Mouse (Mus musculus): ENCODE results near the gene Trpm3. TPM values are rescaled to one million over a fixed set of nuclear protein-coding genes. Genes with fewer than 3 reads are reported as not detected.
"Not testable (repeated sequence)": the region's sequence is repeated elsewhere in the genome, so short reads cannot be mapped to it uniquely, and the experiment has no call there.

Gene Trpm3
- polyA plus RNA-seq, 1 experiment from 2014 or later, result 17.5 TPM

DNA sequence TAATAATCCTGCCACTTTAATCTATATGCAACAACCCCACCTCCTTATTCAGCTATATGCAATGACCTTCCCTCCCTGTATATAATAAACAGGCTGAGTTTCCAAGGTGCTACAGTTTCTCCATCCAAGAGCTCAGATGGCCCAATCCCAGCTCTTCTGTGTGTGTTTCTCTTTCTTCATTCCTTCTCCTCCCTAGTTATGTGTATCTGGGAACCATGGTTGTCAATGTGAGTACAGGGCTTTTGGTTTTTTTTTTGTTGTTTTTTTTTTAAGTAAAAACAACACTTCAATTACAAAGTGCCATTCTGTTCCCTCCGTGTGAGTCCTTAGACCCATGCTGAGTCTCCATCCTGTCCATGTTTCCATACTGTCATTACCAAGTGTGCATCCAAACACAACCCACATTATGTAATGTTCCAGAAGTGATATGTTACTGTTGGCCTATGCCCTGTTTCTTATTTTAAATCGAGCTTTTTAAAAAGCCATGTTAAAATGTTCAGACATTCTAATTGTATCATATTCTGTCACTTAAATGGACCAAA is 879.4 kb downstream of the Trpm3 start:
- WGBS, result 70% methylated on average over 2 of the region's 2 CpGs
- H3K36me3 ChIP-seq (ENCODE audit: control insufficient read depth, insufficient read depth), result no peaks in the 10 kb centered on the region
- no peak overlapping the region for H3K4me3 ChIP-seq (replicated peaks; ENCODE audit: low read length)
- H3K9ac ChIP-seq (replicated peaks; ENCODE audit: low read depth, low read length), result no peak overlapping the region
- H3K27me3 ChIP-seq (replicated peaks; ENCODE audit: control insufficient read depth, insufficient read depth, low read length), result no peaks in the 10 kb centered on the region
- H3K4me1 ChIP-seq (replicated peaks; ENCODE audit: control insufficient read depth, insufficient read depth, low read length), result no peaks in the 10 kb centered on the region
- H3K9me3 ChIP-seq (ENCODE audit: control insufficient read depth, low read length), result no peaks in the 10 kb centered on the region
- no peak overlapping the region for H3K4me2 ChIP-seq (ENCODE audit: low read length)
- H3K27ac ChIP-seq (ENCODE audit: low read length), result no peak overlapping the region
- no peak for ATAC-seq

DNA sequence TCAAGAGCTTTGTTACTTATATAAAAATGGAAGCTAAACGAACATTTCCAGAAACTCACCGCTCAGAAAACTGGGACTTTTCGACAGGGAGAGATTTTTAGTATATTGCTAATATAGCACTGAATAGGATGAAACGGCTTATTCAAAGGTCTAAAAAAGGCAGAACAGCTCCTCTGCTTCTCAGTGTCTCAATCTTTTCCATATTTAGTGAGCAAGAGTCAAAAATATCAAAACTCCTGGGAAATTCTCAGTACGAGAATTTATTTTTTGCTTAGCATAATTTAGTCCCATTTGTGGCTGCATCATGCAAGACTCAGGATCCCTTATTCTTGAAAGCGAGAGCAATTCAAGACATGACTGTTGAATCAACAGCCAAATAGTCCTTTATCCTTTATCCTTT is 884.1 kb downstream of the Trpm3 start:
- no peak overlapping the region for H3K4me2 ChIP-seq (ENCODE audit: low read length)
- no peaks in the 10 kb centered on the region for H3K27me3 ChIP-seq (replicated peaks; ENCODE audit: control insufficient read depth, insufficient read depth, low read length)
- no peak overlapping the region for H3K27ac ChIP-seq (ENCODE audit: low read length)
- no peaks in the 10 kb centered on the region for H3K4me1 ChIP-seq (replicated peaks; ENCODE audit: control insufficient read depth, insufficient read depth, low read length)
- no peaks in the 10 kb centered on the region for H3K9me3 ChIP-seq (ENCODE audit: control insufficient read depth, low read length)
- 91% methylated on average over 6 of the region's 6 CpGs for WGBS
- H3K4me3 ChIP-seq (replicated peaks; ENCODE audit: low read length), result no peak overlapping the region
- ATAC-seq, result no peak
- no peaks in the 10 kb centered on the region for H3K36me3 ChIP-seq (ENCODE audit: control insufficient read depth, insufficient read depth)
- H3K9ac ChIP-seq (replicated peaks; ENCODE audit: low read depth, low read length), result no peak overlapping the region

DNA sequence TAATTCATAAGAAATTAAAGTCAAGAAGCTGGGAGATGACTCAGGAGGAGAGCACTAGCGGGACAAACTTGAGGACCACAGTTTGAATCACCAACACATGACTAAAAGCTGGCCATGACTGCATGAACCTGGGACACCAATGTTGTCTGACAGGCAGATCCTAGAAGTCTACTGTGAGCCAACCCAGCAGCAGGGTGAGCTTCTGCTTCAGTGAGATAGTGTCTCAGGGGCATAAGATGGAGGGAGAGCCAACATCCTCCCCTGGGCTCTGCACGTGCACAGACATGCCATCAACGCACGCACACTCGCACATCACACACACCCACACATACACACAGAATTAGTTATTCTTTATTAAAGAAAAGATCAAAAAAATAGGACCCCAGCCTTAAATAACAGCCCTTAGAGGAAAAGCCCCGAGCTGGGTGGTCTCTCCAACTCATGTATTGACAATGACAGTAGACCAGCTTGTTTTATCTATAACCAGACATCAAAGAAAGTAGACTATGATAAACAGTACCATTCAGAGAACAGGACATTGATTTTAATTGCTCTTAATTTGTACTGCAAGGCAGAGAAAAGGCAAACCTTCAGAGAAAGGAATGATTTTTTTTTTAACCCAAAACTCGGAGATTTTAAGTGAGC is 884.6 kb downstream of the Trpm3 start:
- no peak overlapping the region for H3K27ac ChIP-seq (ENCODE audit: low read length)
- ATAC-seq, result no peak
- no peaks in the 10 kb centered on the region for H3K9me3 ChIP-seq (ENCODE audit: control insufficient read depth, low read length)
- WGBS, result 74% methylated on average over 7 of the region's 7 CpGs
- H3K4me3 ChIP-seq (replicated peaks; ENCODE audit: low read length), result no peak overlapping the region
- H3K9ac ChIP-seq (replicated peaks; ENCODE audit: low read depth, low read length), result no peak overlapping the region
- no peak overlapping the region for H3K4me2 ChIP-seq (ENCODE audit: low read length)
- no peaks in the 10 kb centered on the region for H3K4me1 ChIP-seq (replicated peaks; ENCODE audit: control insufficient read depth, insufficient read depth, low read length)
- no peaks in the 10 kb centered on the region for H3K36me3 ChIP-seq (ENCODE audit: control insufficient read depth, insufficient read depth)
- H3K27me3 ChIP-seq (replicated peaks; ENCODE audit: control insufficient read depth, insufficient read depth, low read length), result no peaks in the 10 kb centered on the region

DNA sequence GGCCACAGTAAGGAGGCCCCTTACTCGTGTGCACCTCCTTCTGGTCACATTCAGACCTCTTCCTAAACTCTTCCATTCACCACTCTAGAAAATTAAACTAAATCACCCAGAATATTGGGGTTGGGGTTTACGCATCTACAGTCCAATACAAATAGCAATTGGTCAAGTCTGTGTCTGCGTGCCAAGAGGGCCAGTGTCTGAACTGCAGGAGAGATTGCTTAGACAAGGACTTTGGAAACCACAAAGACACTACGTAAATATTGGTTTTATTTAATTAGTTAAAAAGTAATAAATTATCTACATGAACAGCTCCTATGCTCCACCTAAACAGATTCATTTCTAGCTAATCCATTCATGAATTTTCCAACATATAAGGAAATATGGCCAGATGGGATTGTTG is 886.0 kb downstream of the Trpm3 start:
- no peak for ATAC-seq
- H3K36me3 ChIP-seq (ENCODE audit: control insufficient read depth, insufficient read depth), result no peaks in the 10 kb centered on the region
- no peak overlapping the region for H3K4me2 ChIP-seq (ENCODE audit: low read length)
- no peaks in the 10 kb centered on the region for H3K27me3 ChIP-seq (replicated peaks; ENCODE audit: control insufficient read depth, insufficient read depth, low read length)
- H3K4me1 ChIP-seq (replicated peaks; ENCODE audit: control insufficient read depth, insufficient read depth, low read length), result no peaks in the 10 kb centered on the region
- no peaks in the 10 kb centered on the region for H3K9me3 ChIP-seq (ENCODE audit: control insufficient read depth, low read length)
- H3K4me3 ChIP-seq (replicated peaks; ENCODE audit: low read length), result no peak overlapping the region
- no peak overlapping the region for H3K27ac ChIP-seq (ENCODE audit: low read length)
- 88% methylated on average over 4 of the region's 4 CpGs for WGBS
- no peak overlapping the region for H3K9ac ChIP-seq (replicated peaks; ENCODE audit: low read depth, low read length)

DNA sequence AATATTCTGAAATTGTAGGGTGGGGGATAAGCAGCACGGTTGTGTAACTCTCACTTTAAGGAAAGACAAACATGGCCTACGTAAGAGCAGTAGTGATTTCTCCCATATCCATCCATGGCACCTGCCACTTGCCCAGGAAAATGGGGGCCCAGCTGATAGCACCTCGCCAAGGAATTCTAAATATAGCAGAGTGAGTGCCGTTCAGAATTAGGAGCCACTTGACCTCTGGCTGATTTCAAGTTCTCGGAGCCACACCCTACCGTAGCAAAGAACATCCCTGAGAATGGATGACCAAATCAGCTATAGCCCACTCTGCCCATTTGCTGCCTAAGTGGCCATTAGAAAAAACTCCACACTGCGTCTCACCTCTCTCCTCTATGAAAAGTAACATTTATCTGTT is 887.6 kb downstream of the Trpm3 start:
- ATAC-seq, result no peak
- Histone ChIP-seq H3K27me3 (replicated peaks; ENCODE audit: control insufficient read depth, insufficient read depth, low read length) (no peaks in the 10 kb centered on the region), H3K4me2 (ENCODE audit: low read length) (no peak overlapping the region), H3K4me1 (replicated peaks; ENCODE audit: control insufficient read depth, insufficient read depth, low read length) (no peaks in the 10 kb centered on the region), H3K9ac (replicated peaks; ENCODE audit: low read depth, low read length) (no peak overlapping the region), H3K27ac (ENCODE audit: low read length) (no peak overlapping the region), H3K9me3 (ENCODE audit: control insufficient read depth, low read length) (no peaks in the 10 kb centered on the region), H3K4me3 (replicated peaks; ENCODE audit: low read length) (no peak overlapping the region), H3K36me3 (ENCODE audit: control insufficient read depth, insufficient read depth) (no peaks in the 10 kb centered on the region)
- 92% methylated on average over 7 of the region's 7 CpGs for WGBS

DNA sequence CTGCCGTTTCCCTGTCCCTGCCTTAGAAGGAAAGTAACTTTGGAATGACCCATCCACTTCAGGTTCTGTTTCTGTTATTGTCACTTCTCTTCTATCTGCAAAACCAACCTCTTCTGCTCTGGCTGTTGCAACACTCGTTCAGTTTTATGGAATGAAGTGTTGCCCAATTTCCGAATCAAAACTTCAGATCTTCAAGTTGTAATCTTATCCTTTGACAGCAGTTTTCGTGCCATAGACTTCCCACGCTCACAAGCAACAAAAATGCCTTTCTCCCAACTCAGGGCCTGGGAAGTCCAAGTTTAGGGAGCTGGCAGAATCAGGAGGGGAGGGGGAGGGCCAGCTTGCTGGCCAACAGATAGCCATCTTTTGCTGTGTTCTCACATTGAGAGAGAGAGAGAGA is 889.4 kb downstream of the Trpm3 start:
- Histone ChIP-seq H3K36me3 (ENCODE audit: control insufficient read depth, insufficient read depth) (no peaks in the 10 kb centered on the region), H3K4me2 (ENCODE audit: low read length) (no peak overlapping the region), H3K9ac (replicated peaks; ENCODE audit: low read depth, low read length) (no peak overlapping the region), H3K27ac (ENCODE audit: low read length) (no peak overlapping the region), H3K4me3 (replicated peaks; ENCODE audit: low read length) (no peak overlapping the region), H3K4me1 (replicated peaks; ENCODE audit: control insufficient read depth, insufficient read depth, low read length) (no peaks in the 10 kb centered on the region), H3K9me3 (ENCODE audit: control insufficient read depth, low read length) (no peaks in the 10 kb centered on the region), H3K27me3 (replicated peaks; ENCODE audit: control insufficient read depth, insufficient read depth, low read length) (no peaks in the 10 kb centered on the region)
- ATAC-seq, result no peak
- WGBS, result 83% methylated on average over 5 of the region's 5 CpGs

DNA sequence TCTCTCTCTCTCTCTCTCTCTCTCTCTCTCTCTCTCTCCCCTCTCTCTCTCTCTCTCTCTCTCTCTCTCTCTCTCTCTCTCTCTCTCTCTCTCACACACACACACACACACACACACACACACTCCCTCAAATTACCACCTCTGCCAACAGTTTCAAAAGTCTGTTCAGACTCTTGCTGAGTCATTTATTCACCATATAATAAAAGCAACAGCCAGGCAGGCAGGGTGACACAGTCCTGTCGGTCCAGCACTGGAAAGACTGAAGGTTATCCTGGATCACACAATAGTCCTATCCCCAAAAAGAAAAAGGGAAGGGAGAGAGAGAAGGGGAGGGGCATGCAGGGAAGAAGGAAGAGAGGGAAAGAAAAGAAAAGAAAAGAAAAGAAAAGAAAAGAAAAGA is 894.5 kb downstream of the Trpm3 start:
- not testable (repeated sequence) for H3K4me1 ChIP-seq (replicated peaks; ENCODE audit: control insufficient read depth, insufficient read depth, low read length); H3K27ac ChIP-seq (ENCODE audit: low read length); ATAC-seq; H3K27me3 ChIP-seq (replicated peaks; ENCODE audit: control insufficient read depth, insufficient read depth, low read length); H3K9ac ChIP-seq (replicated peaks; ENCODE audit: low read depth, low read length); H3K4me3 ChIP-seq (replicated peaks; ENCODE audit: low read length); H3K36me3 ChIP-seq (ENCODE audit: control insufficient read depth, insufficient read depth); H3K4me2 ChIP-seq (ENCODE audit: low read length); H3K9me3 ChIP-seq (ENCODE audit: control insufficient read depth, low read length)
- WGBS, result 28% methylated on average over 1 of the region's 1 CpGs

DNA sequence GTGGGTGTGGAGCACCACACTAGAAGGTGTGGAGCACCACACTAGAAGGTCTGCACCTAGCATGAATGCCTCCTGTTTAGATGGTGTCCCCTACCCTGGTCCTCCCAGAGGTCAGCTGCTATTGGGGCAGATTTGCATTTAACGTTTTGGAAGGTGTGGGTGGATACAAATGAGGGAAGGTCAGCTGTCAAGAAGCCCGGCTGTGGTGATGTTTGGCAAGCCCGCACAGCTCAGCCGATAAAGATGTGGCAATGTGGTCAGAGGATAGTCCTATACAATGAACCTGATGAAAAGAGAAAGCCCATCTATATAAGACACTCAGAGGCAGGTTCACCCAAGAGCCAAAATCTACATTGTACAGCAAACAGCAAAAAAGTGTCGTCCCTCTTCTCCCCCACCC is 895.3 kb downstream of the Trpm3 start:
- no peaks in the 10 kb centered on the region for H3K9me3 ChIP-seq (ENCODE audit: control insufficient read depth, low read length)
- 87% methylated on average over 5 of the region's 5 CpGs for WGBS
- H3K4me2 ChIP-seq (ENCODE audit: low read length), result no peak overlapping the region
- H3K36me3 ChIP-seq (ENCODE audit: control insufficient read depth, insufficient read depth), result no peaks in the 10 kb centered on the region
- no peaks in the 10 kb centered on the region for H3K4me1 ChIP-seq (replicated peaks; ENCODE audit: control insufficient read depth, insufficient read depth, low read length)
- H3K27me3 ChIP-seq (replicated peaks; ENCODE audit: control insufficient read depth, insufficient read depth, low read length), result no peaks in the 10 kb centered on the region
- H3K9ac ChIP-seq (replicated peaks; ENCODE audit: low read depth, low read length), result no peak overlapping the region
- no peak for ATAC-seq
- no peak overlapping the region for H3K27ac ChIP-seq (ENCODE audit: low read length)
- H3K4me3 ChIP-seq (replicated peaks; ENCODE audit: low read length), result no peak overlapping the region

DNA sequence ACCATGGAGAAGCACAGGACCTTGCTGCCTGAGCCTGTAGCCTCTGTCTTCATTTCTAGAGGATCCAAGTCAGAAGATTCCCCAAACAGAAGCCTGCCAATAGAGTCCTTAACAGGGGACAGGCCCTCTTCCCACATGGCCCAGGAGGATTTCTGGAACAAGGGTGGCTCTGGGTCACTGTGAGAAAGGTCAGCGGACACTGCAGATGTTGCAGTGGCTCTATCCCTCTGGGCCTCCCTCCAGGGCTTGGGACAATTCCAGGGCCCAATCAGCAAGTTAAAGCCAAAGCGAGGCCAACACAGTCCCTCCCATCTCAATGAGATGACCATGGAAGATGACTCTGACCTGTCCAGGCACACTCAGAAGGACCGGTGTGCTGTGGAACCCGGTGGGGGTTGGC is 896.1 kb downstream of the Trpm3 start:
- no peak overlapping the region for H3K9ac ChIP-seq (replicated peaks; ENCODE audit: low read depth, low read length)
- no peak overlapping the region for H3K27ac ChIP-seq (ENCODE audit: low read length)
- no peak overlapping the region for H3K4me2 ChIP-seq (ENCODE audit: low read length)
- H3K27me3 ChIP-seq (replicated peaks; ENCODE audit: control insufficient read depth, insufficient read depth, low read length), result no peaks in the 10 kb centered on the region
- no peaks in the 10 kb centered on the region for H3K4me1 ChIP-seq (replicated peaks; ENCODE audit: control insufficient read depth, insufficient read depth, low read length)
- 93% methylated on average over 4 of the region's 4 CpGs for WGBS
- H3K9me3 ChIP-seq (ENCODE audit: control insufficient read depth, low read length), result no peaks in the 10 kb centered on the region
- no peak overlapping the region for H3K4me3 ChIP-seq (replicated peaks; ENCODE audit: low read length)
- no peaks in the 10 kb centered on the region for H3K36me3 ChIP-seq (ENCODE audit: control insufficient read depth, insufficient read depth)
- ATAC-seq, result no peak

DNA sequence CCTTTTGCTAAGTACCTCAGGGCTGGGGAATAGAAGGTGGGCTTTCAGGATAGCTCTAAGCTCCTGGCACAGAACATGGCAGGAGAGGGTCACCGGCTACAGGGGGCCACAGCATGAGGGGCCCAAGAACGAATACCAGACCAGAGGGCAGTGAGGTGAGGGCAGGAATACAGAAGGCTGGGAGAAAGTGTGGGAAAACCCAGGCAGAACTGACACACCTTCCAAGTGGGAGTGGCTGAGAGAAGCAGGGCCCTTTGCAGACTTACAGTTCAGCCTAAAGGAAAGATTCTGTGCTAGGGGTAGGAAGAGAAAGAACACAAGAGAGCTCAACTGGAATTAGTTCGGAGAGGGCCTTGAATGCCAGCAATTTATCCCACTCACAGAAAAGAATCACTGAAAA is 896.9 kb downstream of the Trpm3 start:
- Histone ChIP-seq H3K4me2 (ENCODE audit: low read length) (no peak overlapping the region), H3K36me3 (ENCODE audit: control insufficient read depth, insufficient read depth) (no peaks in the 10 kb centered on the region), H3K9ac (replicated peaks; ENCODE audit: low read depth, low read length) (no peak overlapping the region), H3K27me3 (replicated peaks; ENCODE audit: control insufficient read depth, insufficient read depth, low read length) (no peaks in the 10 kb centered on the region), H3K9me3 (ENCODE audit: control insufficient read depth, low read length) (no peaks in the 10 kb centered on the region), H3K4me3 (replicated peaks; ENCODE audit: low read length) (no peak overlapping the region), H3K4me1 (replicated peaks; ENCODE audit: control insufficient read depth, insufficient read depth, low read length) (no peaks in the 10 kb centered on the region), H3K27ac (ENCODE audit: low read length) (no peak overlapping the region)
- ATAC-seq, result no peak
- 81% methylated on average over 3 of the region's 3 CpGs for WGBS
